Mouse (Mus musculus) MN1 (cell line): Measurements from ENCODE around the gene Slc25a48.

Experiments used
- DNase-seq: peaks from one replicate; pipeline ENCODE4 v3.0.0-alpha.2; 2016; ENCODE audit warnings: low spot score

Gene Slc25a48

DNA sequence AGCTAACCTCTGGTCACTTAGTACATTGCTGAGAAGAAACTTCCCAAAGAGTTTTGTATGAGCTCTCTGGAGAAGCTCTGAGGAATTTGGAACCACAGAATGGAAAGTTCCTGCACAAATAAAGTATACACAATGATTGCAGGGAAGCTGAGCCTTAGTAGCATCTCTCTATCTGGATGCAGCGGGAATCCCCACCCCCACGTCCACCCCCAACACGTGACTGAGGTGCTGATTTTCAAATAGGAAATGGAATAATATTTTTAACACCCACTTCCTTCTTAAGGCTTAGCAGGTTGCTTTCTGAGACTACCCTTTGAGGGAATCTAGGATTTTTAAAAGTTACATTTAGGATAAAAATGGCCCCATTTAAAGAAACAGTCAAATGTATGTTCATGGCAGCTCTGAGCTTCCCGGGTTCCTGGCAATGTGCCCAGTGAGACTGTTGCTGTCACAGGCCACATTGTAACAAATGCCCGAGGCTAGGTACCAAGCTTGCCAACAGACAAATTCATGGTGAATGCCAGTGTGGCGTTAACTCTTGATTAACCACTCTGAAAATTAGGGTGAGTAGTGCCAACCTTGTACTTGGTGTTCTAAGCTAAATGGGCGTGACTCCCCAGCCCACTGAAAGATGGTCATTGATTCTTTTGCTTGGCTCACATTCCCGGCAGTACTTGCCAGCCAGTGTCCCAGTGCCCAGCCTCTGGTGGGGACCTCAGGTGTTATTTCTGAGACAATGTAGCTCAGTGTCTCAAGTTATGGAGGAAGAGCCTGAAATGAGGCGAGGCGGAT, 11.3 kb downstream of the Slc25a48 start:
- DNase-seq, result peak; percentile 19

DNA sequence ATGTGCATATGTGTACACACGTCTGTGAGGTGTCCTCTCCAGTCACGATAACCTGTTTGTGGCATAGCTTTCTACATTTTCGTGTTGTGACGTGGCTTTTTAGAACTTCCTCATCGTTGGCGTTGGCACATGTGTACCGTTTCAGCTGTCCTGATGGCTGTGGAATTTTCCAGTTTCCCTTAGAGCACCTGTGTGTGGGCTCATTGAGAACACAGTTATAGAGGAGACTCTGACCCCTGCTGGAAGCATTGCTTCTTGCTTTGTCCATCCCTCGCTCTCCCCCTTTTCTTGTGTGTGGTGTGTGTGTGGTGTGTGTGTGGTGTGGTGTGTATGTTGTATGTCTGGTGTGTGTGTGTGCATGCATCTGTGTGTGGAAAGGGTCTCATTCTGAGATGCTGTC, 11.9 kb downstream of the Slc25a48 start:
- no peak for DNase-seq

DNA sequence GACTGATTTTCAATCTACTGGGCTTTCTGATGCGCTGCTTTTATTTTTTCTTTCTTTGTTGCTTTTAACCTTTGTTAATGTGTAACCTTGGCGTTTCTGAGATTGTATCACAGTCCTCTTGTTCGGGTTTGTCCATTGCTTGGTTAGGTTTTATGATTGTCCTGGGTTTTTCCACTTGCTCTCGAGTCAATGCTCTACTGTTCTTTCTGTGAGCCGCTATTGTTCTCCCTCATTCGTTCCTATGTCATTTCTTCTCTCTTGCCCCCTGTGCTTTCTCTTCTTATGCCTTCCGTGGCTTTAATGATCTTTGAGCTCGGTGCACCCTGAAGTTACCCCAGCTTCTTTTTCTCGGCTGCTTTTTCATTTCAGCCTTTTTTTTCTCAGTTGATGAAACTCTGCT, 19.8 kb downstream of the Slc25a48 start:
- no peak for DNase-seq

DNA sequence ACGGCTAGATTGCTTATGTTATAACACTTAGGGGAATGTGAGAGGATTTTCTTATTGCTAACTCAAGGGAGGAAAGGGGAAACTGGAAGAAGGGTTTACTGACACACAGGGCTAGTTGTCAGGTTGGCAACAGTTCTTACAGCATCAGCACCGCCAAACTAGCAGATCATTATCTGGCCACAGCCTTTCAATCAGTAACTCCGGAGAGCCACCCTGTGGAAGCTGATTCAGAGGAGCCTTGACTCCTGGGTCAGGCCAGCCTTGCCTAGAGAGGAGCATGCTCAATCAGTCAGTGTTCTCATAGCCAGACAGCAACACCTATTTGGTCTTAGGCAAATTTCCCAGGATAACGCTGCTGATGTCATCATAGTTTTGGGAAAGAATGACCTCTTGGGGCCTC, 23.3 kb downstream of the Slc25a48 start:
- no peak for DNase-seq

DNA sequence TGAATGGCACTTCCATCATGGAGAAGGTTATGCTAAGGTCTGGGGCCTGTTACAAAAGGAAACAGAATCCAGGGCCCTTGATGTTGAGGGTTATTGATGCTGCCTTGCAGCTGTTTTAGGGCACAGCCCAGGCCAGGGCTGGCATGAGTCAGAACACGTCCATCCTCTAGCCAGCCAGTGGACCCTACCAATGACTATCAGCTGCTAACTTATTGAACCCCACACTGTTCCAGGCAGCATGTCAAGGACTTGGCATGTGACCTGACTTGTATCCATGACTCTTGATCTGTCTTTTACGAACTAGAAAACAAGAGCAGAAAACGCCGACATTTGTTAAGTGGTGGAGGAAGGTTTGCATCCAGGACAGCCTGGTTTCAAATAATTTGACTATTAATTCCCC, 24.6 kb downstream of the Slc25a48 start:
- no peak for DNase-seq

DNA sequence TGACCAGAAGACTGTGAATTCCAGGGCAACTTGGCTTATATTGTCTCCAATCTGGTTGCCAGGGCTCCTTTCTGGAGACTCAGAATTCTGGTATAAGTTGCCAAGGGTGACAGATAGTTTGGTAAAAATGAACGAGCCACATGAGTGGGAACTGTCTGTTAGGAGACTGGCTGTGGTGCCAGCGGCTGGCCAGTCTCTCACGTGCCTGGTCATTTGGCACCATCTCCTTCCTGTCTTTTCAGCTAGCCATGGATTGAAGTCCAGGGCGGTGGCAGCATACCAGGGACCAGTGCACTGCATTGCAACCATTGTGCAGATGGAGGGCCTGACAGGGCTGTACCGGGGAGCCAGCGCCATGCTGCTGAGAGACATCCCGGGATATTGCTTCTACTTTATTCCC, 25.1 kb downstream of the Slc25a48 start:
- DNase-seq, result no peak

DNA sequence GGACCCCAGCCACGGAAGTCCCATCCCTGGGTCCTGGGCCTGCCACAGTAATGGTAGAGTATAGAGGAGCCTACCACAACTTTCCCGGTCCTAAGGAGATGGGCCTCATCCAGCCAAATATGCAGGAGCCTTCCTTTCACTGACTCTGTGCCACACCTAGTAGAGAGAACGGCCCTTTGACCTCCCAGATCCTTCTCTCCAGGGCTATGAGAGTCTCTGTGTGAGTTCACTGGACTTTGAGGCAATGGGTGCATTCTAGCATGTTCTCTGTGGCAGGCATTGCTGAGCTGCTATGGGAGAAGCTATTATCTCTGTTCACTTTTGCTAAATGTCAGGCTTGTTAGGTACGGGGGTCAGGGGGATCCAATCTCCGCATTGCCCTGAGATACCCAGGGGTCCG, 25.6 kb downstream of the Slc25a48 start:
- DNase-seq, result no peak

DNA sequence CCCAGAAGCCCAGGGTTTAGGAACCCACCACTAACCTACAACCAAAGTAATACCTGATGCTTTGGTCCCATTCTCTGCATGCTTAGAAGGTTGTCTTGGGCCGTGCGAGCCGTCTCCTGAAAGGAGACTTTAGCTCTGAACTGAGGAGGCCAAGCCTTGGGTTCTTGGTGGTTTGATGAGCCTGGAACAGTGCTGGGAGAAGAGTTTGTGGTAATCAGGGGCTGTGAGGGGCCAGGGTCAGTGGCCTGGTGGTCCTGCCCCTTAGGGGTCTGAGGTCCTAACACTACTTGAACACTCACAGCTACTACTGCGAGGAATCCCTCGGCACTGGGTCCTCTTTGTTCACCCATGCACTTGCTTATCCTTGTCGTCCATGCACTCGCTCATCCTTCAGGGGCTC, 29.6 kb downstream of the Slc25a48 start:
- no peak for DNase-seq

DNA sequence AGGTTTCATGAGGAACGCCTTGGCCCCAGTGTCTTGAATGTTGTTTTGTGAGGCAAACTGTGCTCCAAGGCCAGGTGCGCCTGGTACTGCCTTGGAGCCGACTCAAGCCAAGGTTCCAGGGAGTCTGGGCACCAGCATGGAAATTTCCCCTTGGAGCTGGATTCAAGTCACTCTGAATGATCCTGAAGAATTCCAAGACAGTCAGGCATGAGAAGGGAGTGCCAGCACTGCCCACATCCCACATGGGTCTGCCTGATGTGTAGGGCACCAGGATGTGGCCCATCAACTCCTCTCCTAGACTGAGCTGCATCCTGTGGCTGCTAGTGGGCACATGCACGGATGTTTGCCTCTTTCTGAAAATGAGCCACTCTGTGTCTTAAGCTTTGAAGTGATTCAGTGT, 30.4 kb downstream of the Slc25a48 start:
- no peak for DNase-seq

DNA sequence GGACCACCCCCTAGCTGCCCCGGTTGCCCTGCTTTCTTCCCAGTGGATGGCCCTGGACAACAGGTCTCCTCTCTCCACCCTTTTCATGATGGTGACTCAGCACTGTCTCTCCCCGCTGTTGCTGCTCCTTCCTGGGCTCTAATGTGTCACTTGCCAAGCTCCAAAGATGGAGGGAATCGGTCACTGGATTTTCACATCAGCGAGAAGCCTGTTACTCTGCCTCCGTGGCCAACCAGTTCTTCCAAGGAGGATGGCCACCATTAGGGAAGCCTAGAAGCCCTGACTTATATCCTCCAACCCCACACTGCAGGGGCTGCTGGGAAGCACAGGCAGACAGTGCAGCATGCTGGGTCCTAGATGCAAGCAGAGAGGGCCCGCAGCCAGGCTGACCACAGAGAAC, 33.1 kb downstream of the Slc25a48 start:
- DNase-seq, result no peak

DNA sequence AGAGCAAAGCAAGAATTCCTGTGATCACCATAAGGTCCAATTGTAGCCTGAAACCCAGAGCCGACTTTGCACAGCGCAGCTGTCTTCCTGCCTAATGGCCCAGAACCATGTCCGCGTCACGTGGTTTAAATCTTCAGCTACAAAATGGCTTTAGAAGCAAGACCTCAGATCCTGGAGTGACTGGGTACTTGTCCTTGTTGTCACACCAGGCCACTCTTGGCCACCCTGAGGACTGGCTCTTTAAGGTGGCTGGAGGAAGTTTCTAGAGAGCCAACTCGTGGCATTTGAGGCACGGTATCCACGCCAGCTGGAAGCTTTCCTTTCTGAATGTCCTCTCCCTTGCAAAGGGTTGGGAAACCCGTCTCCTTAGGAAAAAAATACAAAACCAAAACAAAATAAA, 33.8 kb downstream of the Slc25a48 start:
- DNase-seq, result no peak

DNA sequence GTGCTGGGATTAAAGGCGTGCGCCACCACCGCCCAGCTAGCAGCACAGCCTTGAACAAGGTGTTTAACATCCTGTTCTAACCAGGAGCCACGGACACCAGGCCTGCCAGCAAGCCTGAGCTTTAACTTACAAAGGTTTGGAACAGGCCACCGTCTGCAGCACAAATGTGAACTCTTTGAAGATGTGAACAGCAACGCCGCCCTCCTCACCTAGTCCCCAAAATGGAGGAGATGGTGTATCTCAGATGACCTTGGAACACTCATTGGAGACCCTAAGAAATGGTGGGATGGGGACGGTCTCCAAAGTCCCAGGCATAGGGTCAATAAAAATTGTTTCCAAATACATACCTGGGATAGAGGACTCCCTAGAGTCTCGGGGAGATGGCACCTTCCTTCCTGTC, 34.5 kb downstream of the Slc25a48 start:
- no peak for DNase-seq

DNA sequence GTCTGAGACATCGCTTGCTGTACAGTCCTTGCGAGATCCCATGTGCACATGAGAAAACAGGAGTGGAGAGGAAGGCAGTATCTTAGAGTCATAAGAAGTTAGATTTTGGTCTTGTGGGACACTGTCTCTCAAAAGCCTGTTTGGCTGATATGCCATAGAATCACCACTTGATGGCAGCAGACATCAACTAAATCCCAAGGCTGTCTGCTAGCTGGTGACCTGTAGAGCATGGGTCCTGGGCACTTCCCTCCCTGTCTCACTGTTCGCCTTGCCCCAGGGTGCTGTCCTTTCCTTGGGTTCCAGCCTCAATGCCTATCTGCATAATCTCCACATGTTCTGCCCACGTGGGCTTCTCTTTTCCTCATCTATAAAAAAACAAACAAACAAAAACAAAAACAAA, 37.2 kb downstream of the Slc25a48 start:
- DNase-seq, result peak; percentile 72

DNA sequence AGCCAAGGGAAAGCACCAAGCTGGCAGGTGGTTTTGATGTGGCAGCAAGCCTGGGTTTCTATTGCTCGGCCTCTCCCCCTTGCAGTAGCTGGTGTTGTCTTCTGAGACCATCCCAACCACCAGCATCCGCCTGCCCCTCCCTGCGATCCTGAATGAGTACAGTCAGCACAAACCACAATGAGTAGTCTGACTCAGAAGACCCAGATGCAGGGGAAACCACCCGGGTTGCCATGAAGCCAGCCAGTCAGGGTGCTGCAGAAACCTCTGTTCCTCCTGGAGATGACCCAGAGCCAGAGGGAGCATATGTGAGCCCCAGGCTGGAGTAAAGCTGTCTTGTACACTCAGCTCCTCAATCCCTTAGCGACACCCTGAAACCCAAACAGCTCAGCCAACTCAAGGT, 38.6 kb downstream of the Slc25a48 start:
- DNase-seq, result no peak

DNA sequence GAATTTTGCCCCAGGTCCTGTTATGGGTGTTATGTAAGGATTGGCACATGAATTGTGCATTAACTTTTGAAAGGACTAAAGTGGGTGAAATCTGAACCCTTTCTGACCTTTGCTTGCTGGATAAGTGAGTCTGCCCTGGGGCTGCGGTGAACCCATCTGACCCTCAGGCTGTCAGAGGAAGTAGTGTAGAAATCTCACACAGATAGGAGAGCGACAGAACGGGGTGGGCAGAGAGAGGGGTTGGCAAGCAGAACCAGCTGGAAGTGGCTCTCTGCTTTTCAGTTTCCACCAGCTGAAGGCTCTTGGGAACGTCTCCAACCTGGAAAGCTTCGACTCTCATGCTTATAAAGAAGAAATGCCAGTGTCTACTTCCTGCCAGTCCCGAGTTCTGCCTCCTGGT, 39.1 kb downstream of the Slc25a48 start:
- DNase-seq, result no peak

DNA sequence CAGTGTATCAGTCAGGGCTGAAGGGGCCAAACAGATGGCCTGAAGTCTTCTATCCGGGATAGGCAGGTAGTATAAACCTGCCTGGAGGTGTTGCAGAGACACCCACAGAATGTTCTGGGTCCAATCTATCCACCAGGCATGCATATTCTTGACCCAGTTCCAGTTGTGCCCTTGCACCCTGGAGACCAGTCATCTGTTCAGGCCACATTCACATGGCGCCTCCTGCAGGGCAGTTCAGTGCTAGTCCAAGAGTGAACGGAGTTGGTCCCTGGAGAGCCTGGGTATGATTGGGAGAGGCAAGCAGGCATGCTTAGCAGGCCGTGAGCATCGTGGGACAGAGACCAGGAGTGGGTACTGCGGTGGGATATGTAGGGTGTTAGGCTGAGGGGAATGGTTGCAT, 39.9 kb downstream of the Slc25a48 start:
- DNase-seq, result no peak

DNA sequence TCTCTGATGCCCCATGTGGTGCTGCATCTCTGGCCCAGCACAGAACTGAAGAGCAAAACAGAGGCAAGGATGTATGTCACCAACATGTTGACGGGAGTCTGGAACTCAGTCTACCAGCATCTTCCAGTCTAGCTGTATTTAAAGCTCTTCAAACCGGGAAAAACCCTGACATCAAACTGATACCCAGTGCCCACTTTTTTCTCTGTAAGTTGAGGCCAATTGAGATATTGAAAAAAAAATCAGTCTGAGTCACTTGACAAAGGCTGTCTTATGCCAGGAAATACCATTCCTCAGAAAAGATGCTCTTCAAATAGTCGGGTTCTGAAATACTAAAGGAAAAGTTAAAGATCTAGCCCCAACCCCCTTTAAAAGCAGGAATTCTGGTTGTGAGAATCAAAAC, 44.0 kb downstream of the Slc25a48 start, which contains the start of gene Il9:
Gene Il9 (minus strand): TSS at position 101 of the 400 bp plus-strand sequence.
- DNase-seq, result no peak

DNA sequence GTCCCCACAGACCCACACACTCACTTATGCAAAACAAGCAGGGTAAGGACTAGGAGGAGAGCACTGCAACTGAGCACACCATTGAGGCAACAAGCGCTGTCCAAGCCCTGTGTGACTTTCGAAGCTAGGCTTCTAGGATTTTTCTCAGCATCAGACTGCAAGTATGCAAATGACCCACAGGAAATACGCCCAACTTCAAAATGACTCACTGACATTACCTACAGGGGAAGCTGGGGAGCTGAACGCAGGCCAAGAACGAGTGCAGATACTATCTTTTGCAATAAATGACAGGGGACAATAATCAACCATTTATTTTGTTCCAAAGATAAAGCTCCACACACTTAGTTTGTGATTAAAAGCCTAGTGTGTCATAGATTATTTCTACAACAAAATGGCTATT, 49.9 kb downstream of the Slc25a48 start:
- DNase-seq, result peak; percentile 17

DNA sequence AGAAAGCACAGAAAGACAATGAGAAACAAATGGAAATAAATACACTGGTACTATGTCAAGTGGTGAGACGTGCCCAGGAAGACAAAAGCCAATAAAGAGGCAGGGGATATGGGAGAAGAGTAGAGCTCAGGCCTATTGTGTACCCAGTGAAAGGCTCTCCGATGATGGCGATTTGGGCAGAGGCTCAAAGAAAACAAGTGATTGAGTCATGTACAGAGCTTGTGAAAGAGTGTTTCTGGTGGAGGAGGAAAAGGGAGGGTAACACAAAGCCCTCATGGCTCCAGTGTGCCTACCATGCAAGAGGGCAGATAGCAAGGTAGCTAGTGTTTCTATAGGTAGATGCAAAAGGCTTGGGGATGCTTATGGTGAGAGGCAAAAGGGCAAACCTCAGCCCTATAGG, 56.3 kb downstream of the Slc25a48 start:
- DNase-seq, result no peak

DNA sequence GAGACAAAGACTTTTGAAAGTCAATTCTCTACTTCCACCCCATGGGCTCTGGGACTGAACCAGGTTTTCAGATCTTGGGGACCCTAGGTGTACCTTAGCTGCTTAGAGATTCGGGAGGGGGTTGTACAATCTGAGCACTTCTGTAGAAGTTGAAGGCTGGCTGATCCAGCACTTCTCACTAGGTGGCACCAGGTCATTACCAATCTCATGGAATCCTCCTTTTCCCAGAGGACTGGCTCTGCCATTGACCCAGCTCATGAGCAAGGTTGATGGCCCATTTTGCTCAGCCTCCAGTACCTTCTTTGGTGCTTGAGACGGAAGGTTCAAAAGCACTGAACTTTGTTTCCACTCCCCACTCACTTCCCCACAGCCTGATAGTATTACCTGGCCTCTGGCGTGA, 62.0 kb downstream of the Slc25a48 start:
- no peak for DNase-seq

DNA sequence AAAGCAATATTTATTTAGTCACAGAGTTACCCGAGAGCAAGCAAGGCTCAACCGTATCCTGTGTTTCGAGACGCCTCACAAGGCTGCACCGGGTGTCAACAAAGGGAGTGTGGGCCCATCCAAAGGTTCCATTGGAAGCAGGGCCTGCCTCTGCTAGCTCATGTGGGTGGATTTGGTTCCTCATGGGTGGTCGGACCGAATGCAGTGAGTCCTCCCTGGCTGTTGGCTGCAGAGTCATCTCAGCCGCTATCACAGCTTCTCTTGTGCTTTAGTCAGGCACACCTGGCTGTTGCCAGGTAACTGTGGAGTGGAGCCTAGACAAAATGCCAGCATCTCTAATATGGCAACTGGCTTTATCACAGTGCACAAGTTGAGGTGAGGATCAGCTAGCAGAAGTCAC, 62.5 kb downstream of the Slc25a48 start:
- DNase-seq, result no peak

DNA sequence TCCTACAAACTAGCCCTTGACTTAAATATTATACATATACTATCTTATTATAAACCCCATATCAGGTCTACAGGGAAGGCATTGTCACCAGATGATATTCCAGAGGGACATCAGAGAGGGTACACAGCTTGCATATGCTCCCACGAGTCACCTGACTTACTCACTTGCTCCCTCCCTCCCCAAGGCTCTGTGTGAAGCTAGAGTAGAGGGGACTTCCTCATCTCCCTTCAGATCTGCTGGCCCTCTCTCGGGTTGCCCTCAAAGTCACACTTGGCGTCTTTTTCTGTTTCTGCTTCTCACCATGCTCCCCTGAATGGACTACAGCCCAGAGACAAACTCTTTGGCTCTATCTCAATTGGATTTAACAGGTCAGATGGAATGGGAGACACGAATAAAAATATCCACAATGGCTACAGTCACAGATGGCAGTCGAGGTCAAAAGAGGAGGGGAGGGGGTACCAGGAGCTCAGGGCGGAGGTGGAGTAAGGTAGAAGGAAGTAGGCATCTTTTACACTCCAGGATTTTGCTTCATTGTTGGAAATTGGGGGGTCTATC, 63.8 kb downstream of the Slc25a48 start:
- DNase-seq, result no peak

DNA sequence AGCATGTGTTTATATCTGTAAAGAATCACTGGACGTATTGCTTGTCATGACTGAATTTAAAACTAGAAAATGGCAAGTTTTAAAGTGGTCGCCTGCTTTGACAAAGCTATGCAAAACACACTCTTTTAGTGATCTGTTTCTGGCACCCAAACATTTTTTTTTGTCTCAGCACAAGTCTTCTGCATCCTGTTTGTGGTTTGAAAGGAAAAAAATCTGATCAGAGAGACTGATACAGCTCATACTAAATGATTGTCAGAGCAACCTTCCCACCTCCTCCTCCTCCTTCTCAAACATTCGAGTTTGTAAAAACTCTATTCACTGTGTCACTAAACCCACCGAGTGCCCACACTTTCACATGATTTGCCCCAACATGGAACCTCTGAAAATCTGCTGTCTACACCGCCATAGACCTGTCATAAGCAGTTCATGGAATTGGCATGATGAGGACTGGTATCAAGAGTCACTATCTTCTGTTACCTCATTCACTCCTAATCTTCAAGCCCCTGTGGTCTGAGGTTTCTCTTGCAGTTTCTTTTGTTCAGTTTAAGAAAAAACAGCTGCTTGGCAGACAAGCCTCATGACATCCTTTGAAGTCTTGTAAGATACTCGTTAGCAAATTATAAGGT, 68.8 kb downstream of the Slc25a48 start:
- DNase-seq, result no peak

DNA sequence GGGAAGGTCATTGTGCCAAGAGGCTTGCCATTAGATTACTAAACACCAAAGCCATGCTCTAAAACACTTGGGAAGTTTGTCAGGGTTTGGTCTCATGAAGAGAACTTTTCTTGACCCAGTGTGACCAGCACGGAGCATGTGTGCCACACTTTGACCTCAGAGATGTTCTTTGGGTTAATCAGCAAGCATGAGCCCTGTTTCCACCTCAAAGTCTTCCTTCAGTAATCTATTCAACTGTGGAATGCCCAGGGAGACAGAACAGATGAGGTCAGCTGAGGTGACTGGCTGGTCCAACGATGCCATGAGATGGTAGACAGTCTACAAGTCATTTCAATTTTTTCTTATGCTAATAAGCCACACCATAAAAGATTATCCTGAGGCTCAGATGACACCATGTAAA, 71.6 kb downstream of the Slc25a48 start:
- DNase-seq, result no peak
